Mouse (Mus musculus) neural tube, embryonic 14.5 days (tissue): ENCODE data around the gene Nlrc5. TPM values are rescaled to one million over a fixed set of nuclear protein-coding genes. Genes with fewer than 3 reads are reported as not detected.

Experiments
- ATAC-seq: fragments of 200-750 bp; cut with Nextera tagmentation; 2 replicates; pipeline ENCODE4 v1.8.0; 2017; ENCODE audit warnings: low read depth, mild to moderate bottlenecking, moderate TSS enrichment, moderate library complexity
- H3K27ac ChIP-seq: fragments of 300-500 bp; sonication (generic); 2 replicates; pipeline ENCODE4 v1.5.1; 2014; ENCODE audit warnings: low read depth, mild to moderate bottlenecking, control low read depth, low read length, moderate library complexity, mixed read lengths
- H3K27me3 ChIP-seq: fragments of 300-500 bp; sonication (generic); 2 replicates; pipeline ENCODE4 v1.6.1; 2014; ENCODE audit warnings: low read length; ENCODE audit not compliant: control insufficient read depth, insufficient read depth
- H3K36me3 ChIP-seq: fragments of 300-500 bp; sonication (generic); 2 replicates; pipeline ENCODE4 v1.6.1; 2014; ENCODE audit warnings: low read length, mixed read lengths; ENCODE audit not compliant: control insufficient read depth, insufficient read depth
- H3K4me1 ChIP-seq: fragments of 300-500 bp; sonication (generic); 2 replicates; pipeline ENCODE4 v1.6.1; 2014; ENCODE audit warnings: low read length; ENCODE audit not compliant: control insufficient read depth, insufficient read depth
- H3K4me2 ChIP-seq: fragments of 300-500 bp; sonication (generic); 2 replicates; pipeline ENCODE4 v1.6.1; 2014; ENCODE audit warnings: mild to moderate bottlenecking, low read depth, low read length, control low read depth
- H3K4me3 ChIP-seq: fragments of 300-500 bp; sonication (generic); 2 replicates; pipeline ENCODE4 v1.5.1; 2014; ENCODE audit warnings: low read depth, low read length, control low read depth, mixed read lengths
- H3K9ac ChIP-seq: fragments of 300-500 bp; sonication (generic); replicated peaks from 2 replicates; pipeline ENCODE4 v1.6.1; 2014; ENCODE audit warnings: low read depth, mild to moderate bottlenecking, control low read depth, low read length, mixed read lengths
- H3K9me3 ChIP-seq: fragments of 300-500 bp; sonication (generic); 2 replicates; pipeline ENCODE4 v1.6.1; 2016; ENCODE audit warnings: low read length; ENCODE audit not compliant: control insufficient read depth
- WGBS: fragments of 180-500 bp; shearing (Covaris S2); extraction: QIAGEN DNeasy Blood & Tissue Kit; methylation state at CpG from one replicate; pipeline ENCODE4 v1.1.7; 2014; 5-methylcytosine and 5-hydroxymethylcytosine counted together
- polyA plus RNA-seq: library from polyadenylated mRNA; unstranded; fragments of >200 nt; fragmentation: Nextera tagmentation; extraction: Ambion mirVana; gene quantifications from 2 replicates; pipeline ENCODE4 v1.2.1, GENCODE M21; 2014

Gene Nlrc5
- polyA plus RNA-seq, 1 experiment from 2014 or later, result 0.13 TPM

DNA sequence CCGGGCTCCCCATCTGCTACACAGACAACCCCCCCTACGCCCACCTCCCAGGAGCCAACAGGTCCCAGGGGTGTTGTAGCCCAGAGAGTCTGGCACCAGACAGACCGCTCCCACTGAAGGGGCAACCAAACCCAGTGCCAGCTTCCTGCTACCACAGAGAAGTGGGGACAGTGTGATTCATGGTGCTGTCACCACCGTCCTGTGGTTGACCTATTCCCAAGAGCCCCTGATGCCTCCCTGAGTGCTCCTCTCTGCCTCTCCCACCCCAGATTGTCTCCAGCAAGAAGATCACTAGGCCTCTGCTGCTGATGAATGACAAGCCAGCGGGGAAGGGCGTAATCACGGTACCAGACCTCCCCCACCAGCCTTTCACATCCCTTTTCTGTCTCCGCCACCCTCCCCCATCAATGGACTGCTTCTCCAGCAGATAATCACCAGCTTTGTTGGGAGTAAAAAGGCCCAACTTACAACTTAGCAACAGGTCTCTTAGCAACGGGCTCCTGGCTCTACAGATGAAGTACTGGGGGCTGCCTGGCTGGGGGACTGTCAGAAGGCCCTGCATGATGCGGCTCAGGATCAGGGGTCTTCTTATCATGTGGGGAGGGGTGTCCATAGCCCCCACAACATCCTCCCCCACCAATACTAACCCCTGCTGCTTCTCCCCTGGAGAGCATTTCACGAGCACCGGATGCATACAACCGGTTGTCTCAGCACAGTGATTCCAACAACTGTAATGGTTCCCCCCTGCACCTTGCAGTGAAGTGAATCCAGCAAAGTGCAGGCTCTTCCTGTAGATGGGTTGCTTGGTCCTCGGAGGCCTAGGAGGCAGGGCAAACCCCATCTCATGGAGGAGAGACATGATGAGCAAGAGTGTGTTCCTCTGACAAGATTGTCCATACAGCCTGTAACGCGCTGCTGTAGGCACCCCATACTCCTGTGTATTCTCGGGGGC, 117.6 kb downstream of the Nlrc5 start:
- 20% methylated on average over 17 of the region's 17 CpGs for WGBS
- Histone ChIP-seq H3K4me1 (peaks cover 18% of the 10 kb centered on the region; the same call in 1 of the 2 replicates), H3K9ac (no peak overlapping the region)

GRCm38 (mm10) chr8:94552696-94553095, 118.5 kb downstream of the Nlrc5 start:
- no peak overlapping the region for H3K9ac ChIP-seq
- H3K4me1 ChIP-seq, result peaks cover 18% of the 10 kb centered on the region; the same call in 1 of the 2 replicates
- WGBS, result 85% methylated on average over 2 of the region's 2 CpGs
- no peaks in the 10 kb centered on the region for H3K9me3 ChIP-seq
- no peaks in the 10 kb centered on the region for H3K36me3 ChIP-seq
- ATAC-seq, result no peak
- peak overlapping the region; percentile 30; the same call in 1 of the 2 replicates for H3K27ac ChIP-seq
- H3K4me2 ChIP-seq, result no peak overlapping the region
- no peaks in the 10 kb centered on the region for H3K27me3 ChIP-seq
- no peak overlapping the region for H3K4me3 ChIP-seq

More for the DNA sequence above, 117.6 kb downstream of the Nlrc5 start:
- no peaks in the 10 kb centered on the region for H3K36me3 ChIP-seq
- peak overlapping the region; percentile 64 for H3K27ac ChIP-seq
- peak; percentile 83 for ATAC-seq
- no peaks in the 10 kb centered on the region for H3K27me3 ChIP-seq
- H3K9me3 ChIP-seq, result no peaks in the 10 kb centered on the region
- H3K4me2 ChIP-seq, result no peak overlapping the region
- H3K4me3 ChIP-seq, result no peak overlapping the region

- H3K27ac ChIP-seq, result no peak overlapping the region
- H3K27me3 ChIP-seq, result no peaks in the 10 kb centered on the region
- H3K4me2 ChIP-seq, result no peak overlapping the region
- WGBS, result 84% methylated on average over 3 of the region's 3 CpGs
- H3K9me3 ChIP-seq, result no peaks in the 10 kb centered on the region
- no peak overlapping the region for H3K4me3 ChIP-seq
- peaks cover under 1% of the 10 kb centered on the region; the same call in 1 of the 2 replicates for H3K4me1 ChIP-seq
- ATAC-seq, result no peak
- H3K36me3 ChIP-seq, result no peaks in the 10 kb centered on the region
- H3K9ac ChIP-seq, result no peak overlapping the region
Observed at GRCm38 (mm10) chr8:94557281-94557680, 123.1 kb downstream of the Nlrc5 start.

DNA sequence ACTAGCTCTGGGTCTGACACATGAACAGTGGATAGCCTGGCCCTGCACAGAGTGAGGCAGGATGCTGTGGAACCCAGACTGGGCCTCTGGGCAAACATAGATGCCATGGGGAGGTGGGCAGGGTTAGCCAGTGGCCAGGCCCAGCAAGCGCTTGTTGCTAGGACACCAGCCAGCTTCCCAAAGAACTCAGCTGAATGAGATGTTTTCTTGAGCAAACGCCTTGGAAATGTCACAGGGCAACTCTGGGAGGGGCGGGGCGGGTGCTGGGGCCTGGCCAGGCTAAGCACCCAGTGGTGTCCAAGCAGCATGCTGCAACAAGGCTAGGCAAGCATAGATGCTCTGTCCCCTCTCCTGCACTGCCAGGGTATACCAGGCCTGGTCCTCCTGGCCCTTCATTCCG, 127.1 kb downstream of the Nlrc5 start:
- Histone ChIP-seq H3K27ac (peak overlapping the region; percentile 35; the same call in 1 of the 2 replicates), H3K27me3 (no peaks in the 10 kb centered on the region)
- peak; percentile 88 for ATAC-seq

GRCm38 (mm10) chr8:94564421-94564820, 130.3 kb downstream of the Nlrc5 start:
- H3K4me3 ChIP-seq, result no peak overlapping the region
- no peak overlapping the region for H3K27ac ChIP-seq
- H3K9ac ChIP-seq, result no peak overlapping the region
- no peaks in the 10 kb centered on the region for H3K27me3 ChIP-seq
- H3K4me1 ChIP-seq, result peaks cover 18% of the 10 kb centered on the region
- no peaks in the 10 kb centered on the region for H3K9me3 ChIP-seq
- no peaks in the 10 kb centered on the region for H3K36me3 ChIP-seq
- no peak overlapping the region for H3K4me2 ChIP-seq
- no peak for ATAC-seq

More for the DNA sequence above, 127.1 kb downstream of the Nlrc5 start:
- H3K9ac ChIP-seq, result no peak overlapping the region
- H3K9me3 ChIP-seq, result no peaks in the 10 kb centered on the region
- H3K4me1 ChIP-seq, result peaks cover 4% of the 10 kb centered on the region
- no peaks in the 10 kb centered on the region for H3K36me3 ChIP-seq
- WGBS, result 29% methylated on average over 5 of the region's 5 CpGs
- H3K4me3 ChIP-seq, result no peak overlapping the region
- H3K4me2 ChIP-seq, result no peak overlapping the region

DNA sequence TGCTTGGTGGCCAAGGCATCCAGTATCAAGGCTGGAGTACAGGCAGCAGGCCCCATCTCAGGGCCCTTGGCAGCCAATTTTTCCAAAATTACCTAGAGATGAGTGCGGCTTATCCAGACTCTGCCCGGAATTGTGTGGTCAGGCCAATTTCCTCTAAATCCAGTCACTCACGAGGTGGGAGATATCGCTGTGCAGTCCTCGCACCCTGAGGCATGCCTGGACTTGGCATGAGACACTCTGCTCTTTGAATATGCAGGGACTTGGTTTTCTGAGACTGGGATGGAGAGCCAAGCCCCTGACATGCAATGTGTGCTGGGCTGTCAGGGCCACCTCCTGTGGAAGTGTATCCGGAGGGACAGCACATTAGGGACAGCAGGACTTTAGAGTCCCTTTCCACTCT, 131.9 kb downstream of the Nlrc5 start:
- 65% methylated on average over 6 of the region's 6 CpGs for WGBS
- no peak overlapping the region for H3K9ac ChIP-seq

DNA sequence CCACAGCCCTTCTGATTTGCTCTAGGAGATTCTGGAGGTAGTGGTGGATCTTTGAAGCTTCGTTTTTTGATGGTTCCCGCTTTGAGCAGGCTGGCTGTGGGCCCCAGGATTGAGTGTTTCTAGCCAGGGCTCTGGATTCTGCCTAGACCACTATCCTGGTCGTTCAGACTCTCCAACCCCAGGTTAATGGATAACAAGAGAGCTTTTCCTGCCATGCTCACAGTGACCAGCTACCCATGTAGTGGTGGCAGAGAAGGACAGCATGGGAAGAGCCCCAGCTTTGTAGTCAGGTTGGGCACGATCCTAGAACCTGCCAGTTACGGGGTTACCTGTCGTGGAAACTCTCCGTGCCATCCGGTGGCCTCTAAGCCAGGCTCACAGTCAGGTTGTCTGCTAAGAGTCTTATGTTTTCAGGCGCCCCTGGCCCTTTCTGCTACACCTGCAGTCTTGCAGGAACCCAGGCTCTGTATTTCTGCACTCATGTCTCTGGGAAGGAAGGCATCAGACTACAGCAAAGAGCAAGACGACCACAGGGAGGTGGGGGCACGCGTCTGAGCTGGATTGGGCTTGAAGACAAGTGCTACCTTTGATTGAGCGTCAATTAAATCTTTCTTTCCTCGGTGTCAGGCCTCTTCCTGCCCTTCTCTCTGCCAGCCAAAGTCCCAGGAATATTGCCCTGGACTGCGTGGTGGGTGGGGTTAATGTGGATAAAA, 132.4 kb downstream of the Nlrc5 start:
- Histone ChIP-seq H3K9me3 (no peaks in the 10 kb centered on the region), H3K4me2 (peak overlapping the region; percentile 9; the same call in 1 of the 2 replicates), H3K27ac (peak overlapping the region; percentile 74), H3K36me3 (no peaks in the 10 kb centered on the region), H3K4me3 (no peak overlapping the region), H3K9ac (no peak overlapping the region; the same call in 1 of the 2 replicates), H3K27me3 (no peaks in the 10 kb centered on the region), H3K4me1 (peaks cover 18% of the 10 kb centered on the region)
- WGBS, result 39% methylated on average over 15 of the region's 15 CpGs
- no peak; the same call in 1 of the 2 replicates for ATAC-seq

More for the DNA sequence above, 131.9 kb downstream of the Nlrc5 start:
- no peak for ATAC-seq
- H3K27ac ChIP-seq, result peak overlapping the region; percentile 74; the same call in 1 of the 2 replicates
- H3K4me3 ChIP-seq, result no peak overlapping the region
- H3K4me2 ChIP-seq, result no peak overlapping the region
- peaks cover 18% of the 10 kb centered on the region for H3K4me1 ChIP-seq
- H3K9me3 ChIP-seq, result no peaks in the 10 kb centered on the region
- no peaks in the 10 kb centered on the region for H3K36me3 ChIP-seq
- H3K27me3 ChIP-seq, result no peaks in the 10 kb centered on the region

GRCm38 (mm10) chr8:94567159-94567849, 133.1 kb downstream of the Nlrc5 start:
- no peak overlapping the region; the same call in 1 of the 2 replicates for H3K9ac ChIP-seq
- H3K4me1 ChIP-seq, result peaks cover 18% of the 10 kb centered on the region
- peak; percentile 95 for ATAC-seq
- peak overlapping the region; percentile 74 for H3K27ac ChIP-seq
- H3K36me3 ChIP-seq, result no peaks in the 10 kb centered on the region
- H3K27me3 ChIP-seq, result no peaks in the 10 kb centered on the region
- peak overlapping the region; percentile 9; the same call in 1 of the 2 replicates for H3K4me2 ChIP-seq
- H3K9me3 ChIP-seq, result no peaks in the 10 kb centered on the region
- 50% methylated on average over 8 of the region's 8 CpGs for WGBS
- no peak overlapping the region for H3K4me3 ChIP-seq
